Mouse (Mus musculus) G1E (cell line): ENCODE results near the gene Pcca.

Source experiments
- CTCF ChIP-seq: IDR thresholded peaks from 2 replicates; pipeline ENCODE4 v1.5.1; 2012; ENCODE audit warnings: low read depth, low read length, inconsistent platforms, mixed read lengths
- GATA2 ChIP-seq: IDR thresholded peaks from 2 replicates; pipeline ENCODE4 v1.6.1; 2012; ENCODE audit warnings: low read depth, low read length, inconsistent platforms, borderline replicate concordance
- POLR2AphosphoS5 ChIP-seq: IDR thresholded peaks from 2 replicates; pipeline ENCODE4 v1.6.1; 2012; ENCODE audit warnings: low read depth, low read length, inconsistent platforms; ENCODE audit not compliant: insufficient replicate concordance
- TAL1 ChIP-seq: conservative IDR thresholded peaks from 2 replicates; pipeline ENCODE4 v1.6.1; 2012; ENCODE audit warnings: low read depth, low read length, inconsistent platforms, mixed read lengths

DNA sequence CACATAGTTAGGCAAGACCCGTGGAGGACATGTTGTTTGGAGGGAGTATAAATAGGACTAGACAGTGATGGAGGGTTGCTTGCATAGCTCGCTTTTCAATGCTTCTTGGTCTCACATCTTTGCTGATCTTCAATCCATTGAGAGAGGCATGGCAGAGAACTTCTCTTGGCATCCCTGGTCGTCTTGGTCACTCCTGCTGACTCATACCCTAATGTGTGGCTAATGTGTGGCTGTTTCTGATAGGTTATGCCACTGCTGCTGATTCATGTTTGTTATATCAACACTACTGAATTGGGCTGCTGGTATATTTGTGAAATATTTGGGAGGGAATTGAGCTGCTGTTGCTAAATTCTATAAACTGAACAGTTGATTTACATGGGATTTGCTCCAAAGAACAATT lies 299.5 kb downstream of the Pcca start:
- no peak for TF ChIP-seq CTCF
- TF ChIP-seq GATA2: no peak
- no peak for TF ChIP-seq TAL1
- TF ChIP-seq POLR2AphosphoS5: no peak
